In the genomic region with DNA sequence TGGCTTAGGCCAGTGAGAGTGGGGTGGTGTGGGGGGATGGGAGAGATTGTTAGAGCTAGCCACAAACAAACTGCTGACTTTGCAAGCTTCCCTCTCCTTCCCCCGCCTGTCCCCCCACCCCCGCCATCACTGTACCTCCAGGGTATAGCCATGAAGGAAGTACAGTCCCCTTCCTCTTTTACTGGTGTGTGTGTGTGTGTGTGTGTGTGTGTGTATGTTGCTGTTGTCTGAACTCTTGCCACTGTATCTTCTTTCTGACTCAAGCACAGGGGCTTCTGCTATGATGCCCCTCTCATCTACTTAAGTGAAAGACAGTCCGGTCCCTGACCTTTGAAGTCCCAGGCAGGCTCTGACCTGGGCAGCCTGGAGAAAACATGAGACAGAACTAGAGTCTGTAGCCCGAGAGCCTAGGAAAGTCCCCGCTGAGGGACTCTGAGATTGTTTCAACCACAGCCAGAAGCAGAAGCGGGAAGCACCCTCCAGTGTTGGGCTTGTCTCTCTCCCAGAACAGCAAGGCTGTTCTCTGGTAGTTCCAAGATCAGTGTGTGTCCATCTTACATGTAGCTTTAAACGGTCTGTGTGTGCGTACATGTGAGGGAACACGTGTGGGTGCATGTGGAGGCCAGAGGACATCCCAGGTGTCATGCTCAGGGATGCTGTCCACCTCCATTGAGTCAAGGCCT, we compare ENCODE assay signal across 1 mouse cellular context.
TF ChIP-seq lines count a peak whose summit lies in the region.

No protein-coding gene starts in this region.

TF ChIP-seq in CH12.LX, 34 proteins besides CTCF, POLR2A, EP300 and RAD21:
- TF ChIP-seq MAFK (IDR thresholded peaks at IDR 0.05; ENCODE audit: insufficient replicate concordance, low read length) = peak; percentile 96
- TF ChIP-seq TCF12 (IDR thresholded peaks at IDR 0.05; ENCODE audit: low read depth, low read length) = peak; percentile 59
- peak; percentile 75 for TF ChIP-seq MXI1 (IDR thresholded peaks at IDR 0.05; ENCODE audit: low read depth, low read length)
- TF ChIP-seq NRF1 (IDR thresholded peaks at IDR 0.05; ENCODE audit: low read depth, low read length) = 0 out of 2 replicates have a peak, but pooled peaks have one; percentile 4
- TF ChIP-seq MAZ (IDR thresholded peaks at IDR 0.05; ENCODE audit: low read depth, low read length) = peak; percentile 83
- peak; percentile 29 for TF ChIP-seq SMC3 (IDR thresholded peaks at IDR 0.05; ENCODE audit: low read depth, low read length)
- TF ChIP-seq CHD1 (IDR thresholded peaks at IDR 0.05; ENCODE audit: low read depth, low read length) = no peak; the same call in 1 of the 2 replicates
- peak; percentile 92 for TF ChIP-seq IRF4 (IDR thresholded peaks at IDR 0.05; ENCODE audit: low read depth, low read length)
- no peak for TF ChIP-seq GABPA (IDR thresholded peaks at IDR 0.05; ENCODE audit: insufficient replicate concordance, low read depth, low read length)
- peak; percentile 84 for TF ChIP-seq MEF2A (IDR thresholded peaks at IDR 0.05; ENCODE audit: borderline replicate concordance, low read depth, low read length)
- 0 out of 2 replicates have a peak, but pooled peaks have one; percentile 83 for TF ChIP-seq RCOR1 (conservative IDR thresholded peaks at IDR 0.05; ENCODE audit: low read depth, low read length)
- TF ChIP-seq SIN3A (IDR thresholded peaks at IDR 0.05; ENCODE audit: low read length) = peak; percentile 64; the same call in 1 of the 2 replicates
- peak; percentile 87 for TF ChIP-seq MYC (IDR thresholded peaks at IDR 0.05; ENCODE audit: low read depth, low read length)
- TF ChIP-seq UBTF (IDR thresholded peaks at IDR 0.05; ENCODE audit: low read depth, low read length) = peak; percentile 84
- TF ChIP-seq TBP (conservative IDR thresholded peaks at IDR 0.05; ENCODE audit: low read depth, low read length) = peak; percentile 61; the same call in 1 of the 2 replicates
- TF ChIP-seq JUND (conservative IDR thresholded peaks at IDR 0.05; ENCODE audit: low read depth, low read length) = no peak
- no peak for TF ChIP-seq ZNF384 (IDR thresholded peaks at IDR 0.05; ENCODE audit: low read depth, low read length)
- TF ChIP-seq ETS1 (conservative IDR thresholded peaks at IDR 0.05; ENCODE audit: low read depth, low read length) = peak; percentile 59; the same call in 1 of the 2 replicates
- TF ChIP-seq ELF1 (IDR thresholded peaks at IDR 0.05; ENCODE audit: low read depth, low read length) = peak; percentile 55; the same call in 1 of the 2 replicates
- no peak for TF ChIP-seq USF1 (IDR thresholded peaks at IDR 0.05; ENCODE audit: low read depth, low read length)
- no peak for TF ChIP-seq NELFE (IDR thresholded peaks at IDR 0.05; ENCODE audit: low read depth, low read length)
- 0 out of 2 replicates have a peak, but pooled peaks have one; percentile 56 for TF ChIP-seq CHD2 (IDR thresholded peaks at IDR 0.05; ENCODE audit: low read length)
- peak; percentile 69 for TF ChIP-seq BHLHE40 (IDR thresholded peaks at IDR 0.05; ENCODE audit: low read depth, low read length)
- TF ChIP-seq MAX (IDR thresholded peaks at IDR 0.05; ENCODE audit: low read length) = peak; percentile 90
- TF ChIP-seq JUN (IDR thresholded peaks at IDR 0.05; ENCODE audit: insufficient read depth, low read depth, low read length) = peak; percentile 26
